Mouse (Mus musculus): Measurements from ENCODE around the gene Hoxd11.

The Hoxd11 gene

GRCm38 (mm10) chr2:74681594-74682531, 2.5 kb downstream of the Hoxd11 start:
- no peak for DNase-seq (ENCODE audit: low spot score)

GRCm38 (mm10) chr2:74682796-74683195, 3.4 kb downstream of the Hoxd11 start:
- DNase-seq (ENCODE audit: low spot score) = no peak

- no peak for DNase-seq (ENCODE audit: low spot score)
Measured at GRCm38 (mm10) chr2:74683471-74683951, 4.2 kb downstream of the Hoxd11 start.

GRCm38 (mm10) chr2:74684106-74684505, 4.7 kb downstream of the Hoxd11 start:
- no peak for DNase-seq (ENCODE audit: low spot score)

- no peak for DNase-seq (ENCODE audit: low spot score)
Measured at GRCm38 (mm10) chr2:74685059-74685603, 5.8 kb downstream of the Hoxd11 start.

- no peak for DNase-seq (ENCODE audit: low spot score)
Measured at GRCm38 (mm10) chr2:74686301-74686987, 7.1 kb downstream of the Hoxd11 start.

- no peak for DNase-seq (ENCODE audit: low spot score)
Measured at GRCm38 (mm10) chr2:74686988-74687697, 7.8 kb downstream of the Hoxd11 start.

- DNase-seq (ENCODE audit: low spot score) = no peak
Measured at GRCm38 (mm10) chr2:74687698-74688555, 8.6 kb downstream of the Hoxd11 start.

- DNase-seq (ENCODE audit: low spot score) = no peak
Measured at GRCm38 (mm10) chr2:74688795-74689573, 9.6 kb downstream of the Hoxd11 start.

GRCm38 (mm10) chr2:74689574-74690337, 10.4 kb downstream of the Hoxd11 start:
- no peak for DNase-seq (ENCODE audit: low spot score)

- no peak for DNase-seq (ENCODE audit: low spot score)
Measured at GRCm38 (mm10) chr2:74690338-74690716, 11.0 kb downstream of the Hoxd11 start.

GRCm38 (mm10) chr2:74691022-74691951, 11.9 kb downstream of the Hoxd11 start, which contains the start of gene Hoxd10:
Hoxd10 (plus strand) TSS chr2:74691924.
- DNase-seq (ENCODE audit: low spot score) = peak; percentile 75

GRCm38 (mm10) chr2:74691995-74692807, 12.8 kb downstream of the Hoxd11 start:
- no peak for DNase-seq (ENCODE audit: low spot score)

- DNase-seq (ENCODE audit: low spot score) = no peak
Measured at GRCm38 (mm10) chr2:74692808-74693431, 13.6 kb downstream of the Hoxd11 start.

- DNase-seq (ENCODE audit: low spot score) = no peak
Measured at GRCm38 (mm10) chr2:74693432-74693827, 14.1 kb downstream of the Hoxd11 start.

- DNase-seq (ENCODE audit: low spot score) = no peak
Measured at GRCm38 (mm10) chr2:74694066-74694465, 14.7 kb downstream of the Hoxd11 start.

- DNase-seq (ENCODE audit: low spot score) = no peak
Measured at GRCm38 (mm10) chr2:74695383-74695782, 16.0 kb downstream of the Hoxd11 start.
